Mouse (Mus musculus): Measurements from ENCODE around the gene Stk19.

Gene Stk19

DNA sequence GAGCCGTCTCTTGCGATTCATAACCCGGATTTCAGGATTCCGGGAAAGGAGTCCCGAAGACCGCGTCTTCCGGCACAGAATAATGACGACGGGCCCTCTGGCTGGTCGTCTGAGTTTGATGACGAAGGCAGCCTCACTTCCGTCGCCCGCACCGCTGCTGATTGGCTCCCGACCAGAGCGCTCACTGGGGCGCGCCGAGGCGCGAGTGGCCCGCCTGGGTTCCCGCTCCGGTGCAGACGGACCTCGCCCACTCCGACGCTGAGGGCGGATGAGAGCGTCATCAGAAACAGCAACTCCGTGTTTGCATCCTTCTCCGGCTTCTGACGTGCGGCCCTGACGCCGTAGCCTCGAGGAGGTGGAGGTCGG, at the start of gene Stk19, which contains the start of gene Dxo:
Gene Stk19 (minus strand): TSS at position 90 of the 366 bp plus-strand sequence.
Gene Dxo (plus strand): TSS at position 164 of the 366 bp plus-strand sequence.
- DNase-seq = peak; percentile 98

GRCm38 (mm10) chr17:34885615-34886014, 48.9 kb upstream of the Stk19 start:
- no peak for DNase-seq

GRCm38 (mm10) chr17:34884704-34885103, 48.0 kb upstream of the Stk19 start:
- no peak for DNase-seq

DNA sequence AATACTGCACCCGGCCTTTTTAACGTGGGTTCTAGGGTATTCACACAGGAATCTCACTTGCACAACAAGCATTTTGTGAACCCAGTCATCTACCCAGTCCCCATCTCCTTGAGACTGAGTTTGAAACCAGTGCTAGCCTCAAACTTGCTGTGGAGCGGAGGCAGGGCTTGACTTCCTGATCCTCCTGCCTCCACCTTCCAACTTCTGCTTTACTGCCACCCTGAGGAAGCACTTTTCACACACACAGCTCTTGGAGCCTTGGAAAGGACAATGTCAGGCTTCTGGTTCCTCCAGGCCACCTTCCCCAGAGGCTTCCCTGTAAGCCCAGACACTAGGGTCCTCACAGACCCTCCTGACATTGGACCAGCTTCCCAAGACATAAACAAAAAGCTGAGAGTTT, 46.6 kb upstream of the Stk19 start:
- DNase-seq = no peak

DNA sequence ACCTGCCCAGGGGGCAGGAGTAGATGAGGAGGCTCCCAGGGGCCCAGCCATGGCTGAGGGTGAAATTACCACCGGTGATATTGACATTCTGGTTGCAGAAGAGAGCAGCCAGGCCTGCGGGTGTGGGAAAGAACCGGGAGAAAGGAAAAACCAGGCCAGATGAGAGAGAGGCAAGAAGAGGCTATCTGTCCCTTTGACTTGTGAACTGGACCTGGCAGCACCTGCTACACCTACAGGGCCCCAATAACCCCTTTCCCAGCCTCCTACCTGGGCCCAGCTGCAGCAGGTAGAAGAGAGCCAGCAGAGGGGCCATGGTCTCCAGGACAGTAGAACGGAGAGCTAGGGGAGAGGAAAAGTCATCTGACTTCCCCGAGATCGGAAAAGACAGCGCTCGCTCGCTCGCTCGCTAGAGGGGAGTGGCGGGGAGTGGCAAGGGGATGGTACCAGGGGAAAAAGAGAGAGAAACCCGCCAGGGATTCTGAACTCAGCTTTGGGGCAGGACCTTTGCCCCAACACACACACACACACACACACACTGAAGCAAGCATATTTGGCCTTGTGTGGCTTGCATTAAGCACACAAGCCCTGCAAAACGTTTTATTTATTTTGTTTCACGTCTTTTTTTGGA, 45.1 kb upstream of the Stk19 start, which contains the start of gene Gm20547:
Gene Gm20547 (minus strand): TSS at position 360 of the 628 bp plus-strand sequence.
- DNase-seq = peak; percentile 42

DNA sequence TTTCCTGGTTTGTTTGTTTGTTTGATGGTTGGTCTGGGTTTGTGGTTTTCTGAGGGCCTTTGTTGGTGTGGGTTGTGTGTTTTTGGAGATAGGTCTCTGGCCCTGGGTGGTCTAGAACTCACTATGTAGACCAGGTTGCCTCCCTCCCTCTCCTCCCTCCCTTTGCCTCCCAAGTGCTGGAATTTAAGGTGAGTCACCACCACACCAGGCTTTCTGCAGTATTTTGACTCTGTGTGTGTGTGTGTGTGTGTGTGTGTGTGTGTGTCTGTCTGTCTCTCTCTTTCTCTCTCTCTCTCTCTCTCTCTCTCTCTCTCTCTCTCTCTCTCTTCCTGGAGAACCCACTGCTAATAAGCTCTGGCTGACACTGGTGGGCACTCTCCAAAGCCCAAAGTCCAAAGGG, 44.4 kb upstream of the Stk19 start:
- no peak for DNase-seq

GRCm38 (mm10) chr17:34879336-34879879, 42.7 kb upstream of the Stk19 start, which contains the start of gene Zbtb12:
Gene Zbtb12, plus strand, starts transcription at chr17:34879483.
- DNase-seq = no peak

- no peak for DNase-seq
Measured at GRCm38 (mm10) chr17:34874321-34874720, 37.6 kb upstream of the Stk19 start.

DNA sequence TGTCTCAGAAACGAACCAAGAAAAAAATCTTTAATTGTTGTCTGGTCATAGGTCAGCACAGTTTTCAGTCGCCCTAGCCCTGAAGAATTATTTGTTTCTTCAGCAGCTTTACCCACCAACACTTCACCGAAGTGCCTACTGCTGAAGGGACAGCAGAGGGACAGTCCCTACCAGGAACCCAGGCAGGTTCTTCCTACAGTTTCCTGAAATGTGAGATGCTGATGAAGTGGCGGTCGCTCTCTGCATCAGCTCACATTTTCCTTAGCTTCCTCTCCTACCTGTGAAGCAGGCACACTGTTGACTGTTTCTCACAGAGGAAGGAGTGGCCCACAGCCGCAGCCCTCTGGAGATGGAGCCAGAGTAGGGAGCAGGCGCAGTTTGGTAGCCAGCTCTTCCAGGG, 29.2 kb upstream of the Stk19 start:
- DNase-seq = no peak

DNA sequence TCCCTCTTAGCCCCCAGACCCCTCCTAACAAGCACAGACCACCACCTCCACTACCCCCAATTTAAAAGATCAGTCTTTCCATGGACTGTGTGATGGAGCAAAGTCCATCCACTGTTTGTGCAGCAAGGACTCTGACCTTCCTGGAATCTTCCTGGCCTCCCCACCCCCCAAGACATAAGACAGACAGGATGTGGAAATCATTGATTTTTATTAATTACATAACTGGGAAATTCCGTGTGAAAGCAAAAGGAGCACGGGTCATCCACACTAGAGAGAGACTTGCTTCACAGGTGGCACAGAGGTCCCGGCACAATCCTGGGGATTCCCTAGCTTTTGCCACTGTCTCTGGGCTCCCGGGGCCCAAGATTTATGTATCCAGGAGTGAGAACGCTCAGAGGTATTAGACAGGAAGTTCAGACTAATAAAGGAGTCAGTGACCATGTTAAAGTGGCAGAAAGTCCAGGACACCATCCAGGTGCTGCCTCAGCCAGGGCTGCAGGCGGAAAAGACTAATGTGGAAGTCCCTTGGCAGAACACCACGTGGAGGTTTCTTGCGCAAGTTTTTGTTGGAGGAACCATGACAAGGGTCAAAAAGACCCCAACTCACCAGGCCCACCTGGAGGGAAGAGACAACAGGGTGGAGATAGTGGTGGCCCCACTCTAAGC, 25.8 kb upstream of the Stk19 start, which contains the start of gene Cfb:
Gene Cfb (minus strand): TSS at position 103 of the 666 bp plus-strand sequence.
- peak; percentile 65 for DNase-seq

DNA sequence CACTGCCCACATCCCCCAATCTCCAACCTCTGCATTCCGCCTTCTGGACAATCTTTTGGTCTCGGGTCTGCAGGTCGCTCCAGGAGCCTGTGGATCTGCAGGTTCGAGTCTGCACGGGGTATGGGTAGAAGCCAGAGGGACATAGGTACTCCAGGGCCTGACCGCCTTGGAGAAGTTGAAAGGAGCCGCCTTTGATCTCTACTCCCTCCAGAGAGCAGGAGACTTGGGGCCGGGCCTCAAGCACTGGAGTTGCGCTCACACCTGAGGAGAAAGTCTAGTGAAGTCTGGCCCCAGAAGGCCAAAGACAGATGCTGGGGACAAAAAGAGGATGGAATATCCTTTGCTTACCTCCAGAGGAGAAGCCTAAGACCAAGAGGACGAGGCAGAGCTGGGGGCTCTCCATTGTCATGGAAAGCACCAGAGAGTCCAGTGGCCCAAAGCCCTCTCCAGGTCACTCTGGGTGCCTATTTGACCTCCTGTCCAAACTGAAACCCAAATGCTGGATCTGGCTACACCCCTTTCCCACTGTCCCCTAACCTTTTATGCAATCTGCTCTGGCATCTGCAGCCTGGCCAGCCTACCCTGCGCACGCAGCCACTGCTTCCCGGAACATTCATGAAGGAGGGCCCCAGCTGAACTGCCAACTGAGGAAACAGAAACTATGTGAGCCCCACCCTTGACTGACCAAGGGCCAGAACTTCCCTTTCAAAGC, 25.1 kb upstream of the Stk19 start:
- DNase-seq = peak; percentile 57

DNA sequence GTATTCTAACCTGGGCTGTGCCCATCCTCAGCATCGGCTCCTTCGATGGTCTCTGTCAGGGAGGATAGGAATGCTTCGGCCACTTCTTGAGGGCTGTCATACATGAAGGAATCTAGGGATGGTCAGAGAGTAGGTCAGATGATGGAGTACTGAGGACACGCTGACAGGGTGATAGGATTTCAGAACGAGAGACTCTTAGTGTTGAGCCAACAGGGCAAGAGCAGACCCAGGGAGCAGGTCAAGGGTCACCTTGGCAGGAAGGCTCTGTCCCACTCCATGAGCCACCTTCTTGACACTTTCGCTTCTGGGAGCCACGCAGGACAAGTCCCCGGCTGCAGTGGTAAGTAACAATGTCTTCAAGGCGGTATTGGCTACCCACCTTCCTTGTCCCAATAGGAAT, 23.8 kb upstream of the Stk19 start:
- no peak for DNase-seq

DNA sequence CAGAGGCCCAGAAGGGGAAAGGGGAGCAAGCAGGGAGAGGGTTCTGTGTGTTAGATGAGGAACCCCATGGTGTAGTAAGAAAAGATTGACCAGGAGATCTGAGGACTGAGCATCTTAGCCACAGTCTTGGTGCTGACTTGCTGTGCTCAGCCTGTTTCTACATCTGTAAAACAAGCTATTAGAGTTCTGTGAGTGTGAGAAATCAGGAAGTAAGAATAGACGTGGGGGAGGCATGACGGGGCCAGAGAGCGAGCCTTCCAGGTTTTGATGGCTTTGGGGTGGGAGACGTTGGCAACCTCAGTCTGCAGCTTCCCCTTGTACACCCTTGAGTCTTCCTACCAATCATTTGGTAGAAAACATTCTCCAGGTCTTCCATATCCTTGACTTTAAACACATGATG, 21.9 kb upstream of the Stk19 start:
- DNase-seq = no peak

DNA sequence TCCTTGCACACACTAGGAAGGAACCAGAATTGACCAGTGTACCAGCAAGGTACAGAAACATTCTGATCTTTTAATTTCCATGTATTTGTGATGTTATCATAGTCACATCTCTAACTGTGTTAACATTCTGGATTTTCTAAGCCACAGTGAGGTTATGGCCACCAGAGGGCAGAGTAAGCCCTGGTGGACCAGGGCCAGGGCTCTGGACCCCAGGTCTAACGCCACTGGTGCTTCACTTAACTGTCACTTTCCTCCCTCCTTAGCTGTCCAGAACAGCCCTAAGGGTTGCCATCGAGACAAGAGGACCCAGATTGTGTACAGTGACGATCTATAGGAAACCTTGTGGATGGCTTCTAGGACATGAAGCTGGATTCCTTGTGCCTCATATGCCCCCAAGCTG, 19.1 kb upstream of the Stk19 start:
- DNase-seq = peak; percentile 77

DNA sequence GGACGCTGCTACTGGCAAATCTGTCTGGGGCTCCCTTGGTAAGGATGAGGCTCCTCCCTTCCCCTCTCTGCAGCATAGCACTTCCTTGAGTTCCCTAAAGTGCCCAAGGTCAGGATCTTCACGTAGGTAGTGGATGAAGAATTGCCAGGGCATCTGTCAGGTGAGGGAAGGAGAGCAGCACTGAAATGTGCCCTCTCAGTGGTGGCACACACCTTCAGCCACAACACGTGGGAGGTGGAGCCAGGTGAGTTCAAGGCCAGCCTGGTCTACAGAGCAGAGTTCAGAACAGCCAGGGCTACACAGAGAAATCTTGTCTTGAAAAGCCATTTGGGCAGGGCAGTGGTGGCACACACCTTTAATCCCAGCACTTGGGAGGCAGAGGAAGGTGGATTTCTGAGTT, 18.0 kb upstream of the Stk19 start:
- no peak for DNase-seq

GRCm38 (mm10) chr17:34853511-34853910, 16.8 kb upstream of the Stk19 start:
- DNase-seq = no peak

DNA sequence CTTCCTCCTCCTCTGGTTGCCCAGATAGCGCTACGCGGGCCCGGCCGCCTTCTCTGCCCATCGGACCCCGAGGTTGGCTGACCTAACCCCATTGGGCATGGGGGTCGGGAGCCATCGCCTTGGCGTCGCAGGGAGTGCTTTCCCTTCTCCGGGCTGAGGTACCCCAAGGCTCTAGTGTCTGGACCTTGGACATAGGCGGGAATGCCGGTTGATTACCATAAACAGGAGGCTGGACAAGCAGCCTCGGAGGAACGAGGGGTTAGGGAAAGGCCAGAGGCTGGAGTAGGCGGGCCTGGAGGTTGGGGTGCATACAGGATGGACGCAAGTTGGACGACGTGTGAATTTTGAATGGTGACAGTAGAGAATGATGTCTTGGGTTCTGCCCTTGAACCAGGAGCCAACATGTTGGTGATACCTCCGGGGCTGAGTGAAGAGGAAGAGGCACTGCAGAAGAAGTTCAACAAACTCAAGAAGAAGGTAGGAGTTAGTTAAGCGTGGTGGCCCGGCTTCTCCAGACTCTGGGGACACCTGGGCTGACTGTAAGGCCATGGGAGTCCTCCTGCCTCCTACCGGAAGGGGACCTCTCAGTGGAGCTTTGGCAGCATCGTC, 13.9 kb upstream of the Stk19 start:
- no peak for DNase-seq

- DNase-seq = peak; percentile 99
Measured at GRCm38 (mm10) chr17:34849722-34850516, 13.2 kb upstream of the Stk19 start, which contains the start of the genes Skiv2l and Nelfe. Gene Skiv2l, minus strand, starts transcription at chr17:34850210. Gene Nelfe, plus strand, starts transcription at chr17:34850391.

- no peak for DNase-seq
Measured at GRCm38 (mm10) chr17:34847615-34848014, 10.9 kb upstream of the Stk19 start.

GRCm38 (mm10) chr17:34847192-34847591, 10.4 kb upstream of the Stk19 start:
- DNase-seq = no peak

DNA sequence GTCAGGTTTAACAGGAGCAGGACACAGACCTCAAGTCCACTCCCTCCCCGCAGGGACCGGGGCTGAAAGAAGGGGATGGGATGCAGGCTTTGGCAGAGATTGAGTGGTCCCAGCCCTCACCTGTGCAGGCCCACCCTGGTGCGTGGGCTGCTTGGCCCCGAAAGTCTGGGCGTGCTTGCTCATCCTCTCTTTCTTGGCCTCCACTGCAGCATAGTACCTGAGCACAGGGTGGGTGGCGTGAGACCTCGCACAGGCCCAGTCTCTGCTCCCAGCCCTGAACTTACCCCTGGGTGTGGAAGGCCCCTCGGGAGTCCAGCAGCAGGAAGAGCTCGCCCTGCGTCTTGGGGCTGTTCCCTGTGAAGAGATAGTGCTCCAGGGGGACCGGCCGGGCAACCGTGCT, 8.1 kb upstream of the Stk19 start:
- no peak for DNase-seq

DNA sequence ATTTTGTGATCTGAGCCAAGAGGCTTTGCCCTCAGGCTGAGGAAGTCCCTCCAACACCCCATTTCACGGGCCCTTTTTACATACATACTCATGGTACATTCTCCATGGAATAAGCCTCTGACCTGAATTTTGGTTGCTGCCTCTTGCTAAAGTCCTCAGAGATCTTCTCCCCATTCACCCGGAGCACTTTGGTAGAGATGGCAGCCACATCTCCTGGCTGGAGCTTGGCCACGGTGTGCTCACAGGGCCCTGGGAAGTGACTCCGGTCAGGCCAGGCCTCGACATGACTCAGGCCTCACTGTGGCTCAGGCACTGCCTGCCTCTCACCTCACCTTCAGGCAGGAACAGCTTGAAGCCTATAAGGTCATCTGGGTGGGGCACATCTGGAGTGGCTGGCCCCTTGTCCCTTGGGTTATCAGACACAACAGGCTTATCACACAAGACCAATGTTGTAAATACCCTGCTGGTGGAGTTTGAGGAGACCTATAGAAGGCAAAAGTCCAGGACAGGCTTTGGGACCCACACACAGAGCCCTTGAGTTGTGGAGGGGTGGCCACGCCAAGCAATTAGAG, 4.1 kb upstream of the Stk19 start:
- no peak for DNase-seq
